Mouse (Mus musculus): ENCODE data around the gene Olfr632. TPM values are rescaled to one million over a fixed set of nuclear protein-coding genes. Genes with fewer than 3 reads are reported as not detected.
A peak's percentile ranks its signal among the peaks of the same experiment; 100 is the strongest.
"Not testable (repeated sequence)": the region's sequence is repeated elsewhere in the genome, so short reads cannot be mapped to it uniquely, and the experiment has no call there.

Gene Olfr632
- total RNA-seq (2021): not detected
- long read RNA-seq, experiment 1: 0 reads
- long read RNA-seq, experiment 2: 0 reads

DNA sequence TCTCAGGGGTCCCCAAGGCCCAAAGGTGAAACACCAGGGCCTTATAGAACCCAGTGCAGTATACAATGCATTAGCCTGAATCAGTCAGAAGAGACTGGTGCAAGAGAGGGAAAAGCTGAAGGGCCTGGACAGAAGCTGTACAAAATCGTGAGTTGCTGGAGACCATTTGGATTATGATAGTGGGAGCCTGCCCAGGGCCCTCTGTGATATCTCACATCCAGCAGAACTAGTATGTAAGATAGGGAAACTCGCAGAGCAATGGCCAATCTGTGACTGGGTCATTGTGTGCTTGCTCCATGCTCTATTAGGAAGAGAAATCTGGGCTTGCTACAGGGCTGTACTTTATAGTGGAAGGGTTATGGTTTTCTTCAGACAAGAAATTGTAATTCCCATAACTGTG is at the start of gene Olfr632:
Gene Olfr632, plus strand, starts transcription at position 84 of the 400 bp plus-strand sequence.
- no peak for DNase-seq
- intact Hi-C loops (cut with DNase I): no loop called here

DNA sequence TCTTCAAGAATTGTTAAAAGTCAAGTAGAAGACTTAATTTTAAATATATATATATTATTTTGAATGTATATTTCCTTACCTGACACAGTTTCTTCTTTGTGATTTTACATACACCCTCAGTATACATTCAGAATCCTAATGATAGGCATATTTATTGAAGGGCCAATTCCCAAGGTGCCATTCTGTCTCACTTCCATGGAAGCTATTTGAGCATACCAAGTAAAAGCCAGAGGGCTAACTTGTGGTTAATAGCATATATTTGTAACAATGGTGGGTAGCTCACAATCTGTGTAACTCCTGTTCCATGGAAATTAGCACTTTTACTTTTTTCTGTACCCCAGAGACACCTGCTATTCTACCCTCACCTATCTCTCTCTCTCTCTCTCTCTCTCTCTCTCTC is 48.0 kb upstream of the Olfr632 start, which contains the start of gene Olfr66:
Gene Olfr66, minus strand, starts transcription at position 101 of the 400 bp plus-strand sequence.
- intact Hi-C loops (cut with DNase I): no loop called here
- no peak for DNase-seq

DNA sequence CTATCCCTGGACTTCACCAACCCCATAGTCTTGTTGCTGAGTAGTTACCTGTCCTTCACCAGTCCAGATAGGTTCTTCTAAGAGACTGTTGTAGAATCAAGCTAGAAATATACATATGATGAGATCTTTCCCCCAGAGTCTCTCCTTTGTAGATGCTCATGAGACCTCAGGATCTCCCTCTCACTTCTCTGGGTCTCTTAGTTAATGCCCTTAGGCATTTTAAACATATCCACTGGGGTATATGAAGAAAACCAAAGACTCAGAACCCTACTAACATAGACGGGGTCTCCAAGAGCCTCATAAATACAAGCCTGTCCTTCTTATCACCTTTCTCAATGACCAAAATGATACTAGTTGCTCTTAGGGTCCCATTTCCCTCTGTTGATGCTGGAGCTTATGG is 39.8 kb upstream of the Olfr632 start, which contains the start of gene Olfr64:
Gene Olfr64, minus strand, starts transcription at position 101 of the 400 bp plus-strand sequence.
- intact Hi-C loops (cut with DNase I): no loop called here
- DNase-seq: no peak

DNA sequence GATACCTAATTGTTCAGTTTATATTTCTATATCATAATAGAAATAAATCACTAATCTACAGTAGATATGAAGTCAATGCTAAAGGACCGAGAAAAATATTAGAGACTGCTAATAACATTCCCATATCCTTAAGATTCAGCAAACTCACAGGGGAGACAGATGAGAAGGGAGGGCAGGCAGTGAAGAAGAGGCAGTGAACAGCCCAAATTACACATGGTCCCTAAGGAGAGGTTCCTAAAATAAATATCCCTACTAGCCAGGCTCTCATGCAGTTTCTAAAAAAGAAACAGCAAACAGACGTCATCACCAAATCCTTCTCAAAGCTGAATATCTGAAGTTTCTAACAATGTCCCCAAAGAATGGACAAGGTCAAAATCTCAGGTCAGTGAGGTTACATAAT is 31.0 kb upstream of the Olfr632 start, which contains the start of gene Olfr65:
Gene Olfr65, plus strand, starts transcription at position 301 of the 400 bp plus-strand sequence.
- DNase-seq: no peak
- intact Hi-C loops (cut with DNase I): no loop called here

DNA sequence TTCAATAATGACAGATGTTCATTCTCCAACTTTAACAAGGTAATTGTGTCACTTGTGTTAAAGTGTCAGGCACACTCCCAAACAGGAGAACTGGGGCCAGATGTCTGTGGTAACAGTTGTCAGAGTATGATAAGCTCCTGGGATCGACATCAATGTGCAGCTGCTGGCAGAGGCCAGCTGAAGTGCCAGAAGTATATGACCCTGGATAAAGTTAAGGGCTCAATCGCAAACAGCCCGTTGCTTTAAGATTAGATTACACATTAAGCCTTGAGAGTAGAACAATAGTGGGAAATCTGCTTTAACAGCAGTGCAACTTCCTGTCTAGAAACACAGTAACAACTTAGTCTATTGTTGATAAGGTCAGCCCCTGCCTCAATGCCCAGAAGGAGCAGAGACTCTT is 24.1 kb upstream of the Olfr632 start:
- DNase-seq: peak in 1 of 2 experiments; percentile 2
- intact Hi-C loops (cut with DNase I): no loop called here

DNA sequence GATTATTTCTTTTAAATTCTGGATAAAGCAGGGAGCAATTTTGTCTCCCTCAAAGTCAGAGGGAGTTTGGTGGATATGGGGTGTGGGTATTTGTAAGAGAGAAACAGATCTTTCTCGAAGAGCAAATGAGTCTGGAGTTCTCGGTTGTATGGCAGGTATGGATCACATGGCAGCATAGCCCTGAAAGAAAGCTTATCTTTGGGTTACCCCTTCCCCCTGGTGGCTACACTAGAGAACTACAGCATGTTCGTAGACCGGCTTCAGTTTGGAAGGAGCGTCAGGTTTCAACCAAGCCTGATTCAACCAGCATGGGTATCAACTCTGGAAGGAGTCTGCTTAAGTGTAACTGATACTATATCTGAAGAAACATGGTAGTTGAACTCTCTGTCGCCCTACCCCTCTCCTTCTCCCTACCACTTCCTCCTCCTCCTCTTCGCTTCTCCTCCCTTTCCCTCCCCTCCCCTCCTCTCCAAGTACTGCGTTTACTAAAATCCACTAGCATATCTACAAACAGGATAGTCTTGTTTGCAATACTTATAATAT is 21.1 kb upstream of the Olfr632 start:
- intact Hi-C loops (cut with DNase I): no loop called here
- DNase-seq: no peak

DNA sequence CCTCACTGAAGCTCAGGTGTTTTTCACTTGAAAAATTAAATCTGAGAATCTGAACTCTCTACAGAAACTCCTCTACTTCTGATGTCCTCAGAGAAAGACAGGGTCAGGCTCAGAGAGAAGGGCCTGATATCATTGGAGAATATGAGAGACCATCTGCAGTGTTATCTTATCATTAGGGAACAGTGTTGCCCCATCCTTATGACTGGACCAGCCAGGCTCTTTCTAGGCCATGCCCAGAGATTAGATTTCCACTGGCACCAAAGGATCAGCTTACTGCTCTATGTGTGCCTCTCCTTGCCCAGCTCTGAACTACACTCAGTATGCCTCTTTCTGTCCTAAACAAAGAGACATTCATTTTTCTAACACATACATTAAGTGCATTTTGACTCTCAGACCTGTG is 18.8 kb upstream of the Olfr632 start:
- no peak for DNase-seq
- intact Hi-C loops (cut with DNase I): no loop called here

DNA sequence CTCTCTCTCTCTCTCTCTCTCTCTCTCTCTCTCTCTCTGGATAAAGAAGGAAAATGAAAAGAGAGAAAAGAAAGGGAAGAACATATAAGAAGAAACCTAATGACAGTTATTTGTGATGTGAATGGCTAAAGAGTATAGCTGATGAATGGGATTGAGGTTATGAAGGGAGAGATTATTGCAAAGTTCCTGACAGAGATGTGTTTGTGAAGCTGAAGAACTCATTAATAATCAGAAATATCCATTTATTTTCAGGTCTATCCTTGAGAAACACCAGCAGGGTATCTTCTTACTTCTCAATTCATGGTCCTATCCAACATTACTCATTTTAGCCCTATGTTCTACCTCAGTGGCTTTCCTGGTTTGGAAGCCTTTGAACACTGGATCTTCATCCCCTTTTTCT is 5.6 kb upstream of the Olfr632 start, which contains the start of gene Olfr631:
Gene Olfr631, plus strand, starts transcription at position 301 of the 400 bp plus-strand sequence.
- DNase-seq: no peak
- intact Hi-C loops (cut with DNase I): no loop called here

DNA sequence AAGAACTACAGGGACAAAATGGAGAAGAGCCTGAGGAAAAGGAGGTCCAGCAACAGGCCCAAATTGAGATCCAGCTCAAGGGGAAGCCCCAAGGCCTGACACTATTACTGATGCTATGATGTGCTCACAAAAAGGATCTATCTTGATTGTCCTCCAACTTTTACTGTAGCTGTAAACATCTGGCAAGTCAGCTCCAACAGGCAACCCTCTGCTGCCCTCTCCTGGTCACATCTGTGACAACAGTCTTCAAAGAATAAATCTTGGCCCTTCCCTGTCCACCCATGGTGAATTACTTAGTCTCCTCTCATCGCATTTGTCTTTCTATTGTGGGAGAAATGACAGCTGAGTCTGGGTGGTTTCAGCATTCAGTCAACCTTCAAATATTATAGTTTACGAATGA is 8.6 kb downstream of the Olfr632 start:
- intact Hi-C loops (cut with DNase I): loop anchor here (5.0 kb wide), 2 partner anchors 150 to 1435 kb away; partner anchors contain the start of gene Olfr67
- DNase-seq: peak; percentile 25 to 61

DNA sequence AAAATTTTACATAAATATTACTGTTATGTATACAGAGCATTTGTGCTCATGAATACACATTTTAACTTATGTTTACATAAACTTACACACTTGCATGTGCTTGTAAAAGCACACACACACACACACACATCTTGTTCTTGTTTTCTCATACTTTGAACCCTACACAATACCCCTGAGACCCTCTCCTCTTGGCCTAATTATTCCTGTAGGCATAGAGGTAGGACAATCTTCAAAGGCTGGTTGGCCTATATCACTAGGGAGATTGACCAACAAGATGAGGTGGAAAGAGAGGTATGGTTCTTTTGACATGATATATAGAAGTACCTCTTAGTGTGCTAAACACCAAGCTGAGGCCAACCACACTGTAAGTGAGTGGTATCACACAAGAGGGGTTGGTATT is 10.0 kb downstream of the Olfr632 start, which contains the start of gene Olfr633:
Gene Olfr633, plus strand, starts transcription at position 301 of the 400 bp plus-strand sequence.
- intact Hi-C loops (cut with DNase I): loop anchor here (5.0 kb wide), 2 partner anchors 152 to 1437 kb away; partner anchors contain the start of gene Olfr67

DNA sequence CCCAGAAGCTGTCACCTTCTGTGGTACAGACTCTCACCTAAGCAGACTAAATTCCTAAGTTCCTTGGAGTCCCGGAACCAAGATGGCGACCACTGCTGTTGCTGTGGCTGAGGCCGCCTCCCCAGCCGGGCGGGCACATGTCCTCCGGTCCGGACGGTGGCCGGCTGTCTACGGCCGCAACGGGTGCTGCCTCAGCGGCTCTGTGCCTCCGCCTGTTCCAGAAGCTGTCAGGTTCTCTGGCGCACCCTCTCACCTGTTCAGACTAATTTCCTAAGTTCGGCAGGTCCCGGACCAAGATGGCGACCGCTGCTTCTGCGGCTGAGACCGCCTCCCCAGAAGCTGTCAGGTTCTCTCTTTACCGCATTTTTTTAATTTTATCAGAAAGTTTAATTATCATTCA is 32.7 kb downstream of the Olfr632 start:
- DNase-seq: not testable (repeated sequence)

More for the DNA sequence above, 10.0 kb downstream of the Olfr632 start, which contains the start of gene Olfr633:
- DNase-seq: no peak

DNA sequence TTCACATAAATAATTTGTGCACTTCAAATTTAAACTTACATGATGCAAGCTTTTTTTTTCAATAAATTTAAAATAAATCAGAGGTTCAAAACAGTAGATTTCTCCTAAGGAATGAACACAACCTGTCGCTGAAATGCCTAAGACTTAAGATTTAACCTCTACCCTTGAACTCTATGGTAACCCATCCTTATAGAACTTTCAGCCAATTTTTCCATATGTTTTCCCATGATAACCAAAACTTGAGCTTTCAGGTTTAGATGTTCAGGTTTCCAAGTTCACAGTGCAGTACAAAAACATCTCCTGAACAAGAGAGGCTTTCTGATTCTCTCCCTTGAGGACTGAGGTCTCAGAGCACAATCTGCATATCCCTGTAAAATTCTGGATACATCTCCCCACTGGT is 36.7 kb downstream of the Olfr632 start, which contains the start of gene Olfr635:
Gene Olfr635, plus strand, starts transcription at position 301 of the 400 bp plus-strand sequence.
- no peak for DNase-seq
- intact Hi-C loops (cut with DNase I): no loop called here

More for the DNA sequence above, 32.7 kb downstream of the Olfr632 start:
- intact Hi-C loops (cut with DNase I): not testable (repeated sequence)

DNA sequence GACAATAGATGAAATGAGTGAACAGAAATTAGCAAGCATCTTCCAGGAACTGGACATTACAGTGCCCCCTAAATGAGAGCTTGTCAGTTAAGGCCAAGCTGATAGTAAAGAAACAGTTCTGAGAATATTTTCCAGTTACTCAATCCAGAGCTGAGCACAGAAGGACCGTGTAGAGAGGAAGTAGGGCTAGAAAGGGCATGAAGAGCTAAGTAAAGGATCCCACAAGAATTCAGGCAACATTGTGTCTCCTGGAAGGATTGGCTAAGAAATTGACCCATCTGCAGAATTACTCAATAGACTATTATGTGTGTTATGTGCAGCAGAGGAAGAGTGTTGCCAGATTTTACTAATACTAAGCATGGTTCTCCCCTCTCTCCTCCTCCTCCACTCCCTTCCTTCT is 37.6 kb downstream of the Olfr632 start:
- no peak for DNase-seq
- intact Hi-C loops (cut with DNase I): no loop called here

Other genes starting within 250 kb of the Olfr632 start
- gene Olfr243, start 219.7 kb upstream of the Olfr632 start, total RNA-seq (2021): not detected
- gene Olfr628, start 204.0 kb upstream of the Olfr632 start, total RNA-seq (2021): not detected
- not detected for gene Olfr629, start 189.4 kb upstream of the Olfr632 start, total RNA-seq (2021)
- gene Olfr630, start 177.0 kb upstream of the Olfr632 start, total RNA-seq (2021): not detected
- gene Olfr69, start 162.8 kb upstream of the Olfr632 start, total RNA-seq (2021): not detected
- gene Olfr68, start 154.6 kb upstream of the Olfr632 start, total RNA-seq (2021): not detected
- not detected for gene Olfr67, start 142.5 kb upstream of the Olfr632 start, total RNA-seq (2021)
- gene Hbb-bt, start 120.4 kb upstream of the Olfr632 start, total RNA-seq (2021): 1,000 to 10,000 TPM; 2,822 to 3,799 TPM
- gene Hbb-bs, start 106.3 kb upstream of the Olfr632 start, total RNA-seq (2021): over 10,000 TPM; 24,882 to 31,010 TPM
- gene Hbb-bh2, start 93.8 kb upstream of the Olfr632 start, total RNA-seq (2021): not detected
- gene Hbb-bh1, start 91.2 kb upstream of the Olfr632 start, total RNA-seq (2021): not detected
- gene Hbb-y, start 81.1 kb upstream of the Olfr632 start, total RNA-seq (2021): not detected
- gene Olfr66, start 48.1 kb upstream of the Olfr632 start, total RNA-seq (2021): not detected
- gene Olfr64, start 39.9 kb upstream of the Olfr632 start, total RNA-seq (2021): not detected
- gene Olfr65, start 30.9 kb upstream of the Olfr632 start, total RNA-seq (2021): not detected
- not detected for gene Olfr631, start 5.5 kb upstream of the Olfr632 start, total RNA-seq (2021)
- not detected for gene Olfr633, start 10.1 kb downstream of the Olfr632 start, total RNA-seq (2021)
- gene Olfr635, start 36.8 kb downstream of the Olfr632 start, total RNA-seq (2021): not detected
- not detected for gene Olfr638, start 64.4 kb downstream of the Olfr632 start, total RNA-seq (2021)
- gene Olfr639, start 83.0 kb downstream of the Olfr632 start, total RNA-seq (2021): not detected
- gene Olfr640, start 91.2 kb downstream of the Olfr632 start, total RNA-seq (2021): not detected
- not detected for gene Olfr641, start 101.1 kb downstream of the Olfr632 start, total RNA-seq (2021)
- gene Olfr642, start 118.3 kb downstream of the Olfr632 start, total RNA-seq (2021): not detected
- not detected for gene 4930516K23Rik, start 127.1 kb downstream of the Olfr632 start, total RNA-seq (2021)
- gene Olfr644, start 137.5 kb downstream of the Olfr632 start, total RNA-seq (2021): not detected
- not detected for gene Olfr645, start 151.1 kb downstream of the Olfr632 start, total RNA-seq (2021)
- not detected for gene Olfr646, start 170.5 kb downstream of the Olfr632 start, total RNA-seq (2021)
- not detected for gene Ubqln5, start 195.5 kb downstream of the Olfr632 start, total RNA-seq (2021)
- gene Olfr643, start 203.1 kb downstream of the Olfr632 start, total RNA-seq (2021): not detected
- not detected for gene Ubqln3, start 208.9 kb downstream of the Olfr632 start, total RNA-seq (2021)
- gene Ubqlnl, start 216.2 kb downstream of the Olfr632 start, total RNA-seq (2021): not detected
- gene Olfm5, start 230.5 kb downstream of the Olfr632 start, total RNA-seq (2021): not detected
- gene Olfr648, start 249.0 kb downstream of the Olfr632 start, total RNA-seq (2021): not detected